Mouse (Mus musculus): ENCODE data around the gene Prom1.
"Not testable (repeated sequence)": the region's sequence is repeated elsewhere in the genome, so short reads cannot be mapped to it uniquely, and the experiment has no call there.

Prom1 gene

GRCm38 (mm10) chr5:44101231-44102110, at the start of gene Prom1:
Prom1 (minus strand) TSS chr5:44102032.
- no peak for DNase-seq (ENCODE audit: low spot score)

- no peak for DNase-seq (ENCODE audit: low spot score)
These were observed 45.9 kb upstream of the Prom1 start for GRCm38 (mm10) chr5:44147732-44148131.

GRCm38 (mm10) chr5:44146437-44147332, 44.9 kb upstream of the Prom1 start:
- no peak for DNase-seq (ENCODE audit: low spot score)

GRCm38 (mm10) chr5:44143467-44144235, 41.8 kb upstream of the Prom1 start:
- DNase-seq (ENCODE audit: low spot score) = no peak

GRCm38 (mm10) chr5:44127487-44127886, 25.7 kb upstream of the Prom1 start:
- no peak for DNase-seq (ENCODE audit: low spot score)

- not testable (repeated sequence) for DNase-seq (ENCODE audit: low spot score)
These were observed 24.7 kb upstream of the Prom1 start for GRCm38 (mm10) chr5:44126574-44126973.

- no peak for DNase-seq (ENCODE audit: low spot score)
These were observed 19.6 kb upstream of the Prom1 start for GRCm38 (mm10) chr5:44121390-44121789.

GRCm38 (mm10) chr5:44113138-44113537, 11.3 kb upstream of the Prom1 start:
- DNase-seq (ENCODE audit: low spot score) = no peak

- DNase-seq (ENCODE audit: low spot score) = no peak
These were observed 7.3 kb upstream of the Prom1 start for GRCm38 (mm10) chr5:44109121-44109520.

- no peak for DNase-seq (ENCODE audit: low spot score)
These were observed 6.3 kb upstream of the Prom1 start for GRCm38 (mm10) chr5:44108125-44108524.

GRCm38 (mm10) chr5:44105192-44105591, 3.4 kb upstream of the Prom1 start:
- no peak for DNase-seq (ENCODE audit: low spot score)

GRCm38 (mm10) chr5:44104686-44105085, 2.9 kb upstream of the Prom1 start:
- DNase-seq (ENCODE audit: low spot score) = no peak

- DNase-seq (ENCODE audit: low spot score) = no peak
These were observed 2.3 kb upstream of the Prom1 start for GRCm38 (mm10) chr5:44104120-44104519.

GRCm38 (mm10) chr5:44103121-44103520, 1.3 kb upstream of the Prom1 start:
- no peak for DNase-seq (ENCODE audit: low spot score)

GRCm38 (mm10) chr5:44100544-44101230, 1.1 kb downstream of the Prom1 start:
- no peak for DNase-seq (ENCODE audit: low spot score)

GRCm38 (mm10) chr5:44100187-44100543, 1.7 kb downstream of the Prom1 start:
- DNase-seq (ENCODE audit: low spot score) = no peak

GRCm38 (mm10) chr5:44096996-44097395, 4.8 kb downstream of the Prom1 start:
- DNase-seq (ENCODE audit: low spot score) = no peak

GRCm38 (mm10) chr5:44096106-44096505, 5.7 kb downstream of the Prom1 start:
- DNase-seq (ENCODE audit: low spot score) = no peak

- no peak for DNase-seq (ENCODE audit: low spot score)
These were observed 6.1 kb downstream of the Prom1 start for GRCm38 (mm10) chr5:44095697-44096096.

- no peak for DNase-seq (ENCODE audit: low spot score)
These were observed 14.8 kb downstream of the Prom1 start for GRCm38 (mm10) chr5:44087034-44087433.

- no peak for DNase-seq (ENCODE audit: low spot score)
These were observed 16.0 kb downstream of the Prom1 start for GRCm38 (mm10) chr5:44085871-44086270.

- no peak for DNase-seq (ENCODE audit: low spot score)
These were observed 20.7 kb downstream of the Prom1 start for GRCm38 (mm10) chr5:44081108-44081507.
